Comparison of ENCODE assay signal across 16 mouse cellular contexts in the genomic region with DNA sequence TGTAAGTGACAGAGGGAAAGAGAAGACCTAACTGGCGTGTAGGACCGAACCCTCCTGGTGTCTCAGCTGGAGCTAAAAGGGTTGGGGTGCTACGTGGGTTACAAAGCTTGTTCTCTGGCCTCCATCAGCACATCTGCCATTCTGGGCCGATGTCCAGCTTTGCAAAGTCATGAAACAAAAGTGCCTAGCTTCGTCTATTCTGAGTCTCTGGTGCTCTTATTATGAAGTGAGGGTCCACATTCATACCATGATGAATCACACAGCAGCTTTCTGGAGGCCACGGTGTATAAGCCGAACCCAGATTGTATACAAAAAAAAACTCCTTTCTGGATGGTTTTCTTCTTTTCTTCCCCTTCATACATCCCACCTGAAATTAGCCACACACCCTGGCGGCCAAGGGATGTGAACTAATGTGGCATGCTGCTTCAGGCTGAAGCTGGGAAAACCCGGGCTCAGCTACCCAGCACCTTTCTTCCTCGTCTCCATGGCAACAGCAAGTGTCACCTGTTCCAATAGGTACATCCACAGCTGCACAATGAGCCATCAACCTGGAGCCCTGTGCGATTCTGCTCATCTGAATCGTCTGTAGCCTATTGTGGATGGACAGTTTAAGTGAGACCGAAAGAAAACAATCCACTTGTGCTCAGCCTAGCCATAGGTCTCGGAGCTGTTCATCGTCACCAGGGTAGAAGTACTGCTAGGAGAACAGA.
A peak's percentile ranks its signal among the peaks of the same experiment; 100 is the strongest.
DNase-seq lines count a peak whose midpoint lies in the region; ATAC-seq and TF ChIP-seq lines count a peak whose summit lies in the region.
"Had no signal": no experiment of that assay in that cellular context is flagged by ENCODE, and none has a peak within 500 bp of the region (broad histone marks: within the 10 kb centered on the region; RNA-seq: fewer than 3 reads in every experiment).

No protein-coding gene starts in this region.

- H3K27me3 ChIP-seq in heart, embryonic 10.5 days (ENCODE audit: insufficient read depth, poor library complexity, severe bottlenecking): no peaks in the 10 kb centered on the region
- no peaks in the 10 kb centered on the region for H3K27me3 ChIP-seq in heart, embryonic 11.5 days (ENCODE audit: control insufficient read depth, insufficient read depth, low read length)
- no peaks in the 10 kb centered on the region for H3K27me3 ChIP-seq in midbrain, embryonic 16.5 days (ENCODE audit: control insufficient read depth, insufficient read depth, low read depth, low read length)
- H3K27me3 ChIP-seq in midbrain, embryonic 10.5 days (ENCODE audit: low read depth, poor library complexity, severe bottlenecking): no peaks in the 10 kb centered on the region
- H3K27me3 ChIP-seq in lung, postnatal 0 days (replicated peaks; ENCODE audit: insufficient read depth, low read length): no peaks in the 10 kb centered on the region
- H3K27me3 ChIP-seq: embryonic facial prominence, embryonic 12.5 days; liver, embryonic 13.5 days; megakaryocyte, embryonic 14.5 days had no signal

- H3K4me3 ChIP-seq in heart, embryonic 10.5 days: no peak overlapping the region
- H3K4me3 ChIP-seq in heart, embryonic 11.5 days (ENCODE audit: low read depth, low read length): no peak overlapping the region
- H3K4me3 ChIP-seq in midbrain, embryonic 16.5 days (ENCODE audit: low read depth, low read length): no peak overlapping the region
- no peak overlapping the region for H3K4me3 ChIP-seq in midbrain, embryonic 10.5 days
- H3K4me3 ChIP-seq in lung, postnatal 0 days (ENCODE audit: low read depth, low read length): no peak overlapping the region
- H3K4me3 ChIP-seq: embryonic facial prominence, embryonic 12.5 days; liver, embryonic 13.5 days had no signal

- H3K27ac ChIP-seq in heart, embryonic 10.5 days: no peak overlapping the region
- no peak overlapping the region for H3K27ac ChIP-seq in heart, embryonic 11.5 days (ENCODE audit: low read depth, low read length)
- H3K27ac ChIP-seq in midbrain, embryonic 16.5 days (ENCODE audit: low read length): peak overlapping the region; percentile 72
- no peak overlapping the region for H3K27ac ChIP-seq in midbrain, embryonic 10.5 days (replicated peaks)
- H3K27ac ChIP-seq in lung, postnatal 0 days (ENCODE audit: low read length): no peak overlapping the region
- H3K27ac ChIP-seq: embryonic facial prominence, embryonic 12.5 days; liver, embryonic 13.5 days had no signal

- peak; percentile 24 for DNase-seq in heart, embryonic 10.5 days (ENCODE audit: low spot score)
- DNase-seq in midbrain, embryonic 10.5 days (ENCODE audit: low spot score): no peak
- DNase-seq in right cerebral cortex, postnatal 4 days: peak; percentile 25
- no peak for DNase-seq in ovary, adult 18-20 months (ENCODE audit: low spot score)
- DNase-seq in lung, postnatal 0 days (ENCODE audit: low spot score): no peak
- DNase-seq: cerebellum, adult 11-12 months; gastrocnemius, postnatal 14 days; heart, postnatal 4 days; kidney, postnatal 36 days; liver, embryonic 13.5 days had no signal

- no peak for ATAC-seq in heart, embryonic 11.5 days (replicated peaks; ENCODE audit: insufficient number of reproducible peaks, low FRiP score, low TSS enrichment)
- ATAC-seq in midbrain, embryonic 16.5 days: peak; percentile 91; the same call in 1 of the 2 replicates
- peak; percentile 45 for ATAC-seq in frontal cortex, adult (ENCODE audit: low TSS enrichment)
- no peak for ATAC-seq in lung, postnatal 0 days
- ATAC-seq: activated CD4-positive, CD25-positive, alpha-beta regulatory T cell, adult 4 months had no signal

- no peak overlapping the region for H3K4me2 ChIP-seq in heart, embryonic 11.5 days
- no peak overlapping the region for H3K4me2 ChIP-seq in midbrain, embryonic 16.5 days (ENCODE audit: low read length)
- H3K4me2 ChIP-seq in lung, postnatal 0 days (replicated peaks; ENCODE audit: low read depth, low read length): no peak overlapping the region
- H3K4me2 ChIP-seq: embryonic facial prominence, embryonic 12.5 days; liver, embryonic 13.5 days had no signal

- no peak overlapping the region for H3K9ac ChIP-seq in heart, embryonic 11.5 days (ENCODE audit: low read depth, low read length)
- no peak overlapping the region for H3K9ac ChIP-seq in midbrain, embryonic 16.5 days (ENCODE audit: low read depth, low read length)
- no peak overlapping the region for H3K9ac ChIP-seq in lung, postnatal 0 days (replicated peaks; ENCODE audit: low read depth)
- H3K9ac ChIP-seq: embryonic facial prominence, embryonic 12.5 days; liver, embryonic 13.5 days had no signal

- TF ChIP-seq EP300 in lung, postnatal 0 days (IDR thresholded peaks at IDR 0.05): no peak

- no peaks in the 10 kb centered on the region for H3K9me3 ChIP-seq in heart, embryonic 10.5 days
- no peaks in the 10 kb centered on the region for H3K9me3 ChIP-seq in heart, embryonic 11.5 days (replicated peaks; ENCODE audit: control insufficient read depth, low read length)
- no peaks in the 10 kb centered on the region; the same call in 1 of the 2 replicates for H3K9me3 ChIP-seq in midbrain, embryonic 16.5 days (replicated peaks; ENCODE audit: control insufficient read depth, low read length, poor library complexity, severe bottlenecking)
- H3K9me3 ChIP-seq in midbrain, embryonic 10.5 days (replicated peaks): no peaks in the 10 kb centered on the region
- no peaks in the 10 kb centered on the region for H3K9me3 ChIP-seq in lung, postnatal 0 days (ENCODE audit: low read length)
- H3K9me3 ChIP-seq: embryonic facial prominence, embryonic 12.5 days had no signal

- WGBS in heart, embryonic 10.5 days: 77% methylated on average over 15 of the region's 15 CpGs
- 73% methylated on average over 15 of the region's 15 CpGs for WGBS in heart, embryonic 11.5 days (ENCODE audit: insufficient replicate concordance)
- 58% methylated on average over 15 of the region's 15 CpGs for WGBS in midbrain, embryonic 16.5 days
- WGBS in midbrain, embryonic 10.5 days: 86% methylated on average over 15 of the region's 15 CpGs
- 65% methylated on average over 15 of the region's 15 CpGs for WGBS in lung, postnatal 0 days

- H3K4me1 ChIP-seq in heart, embryonic 10.5 days: no peaks in the 10 kb centered on the region
- no peaks in the 10 kb centered on the region for H3K4me1 ChIP-seq in heart, embryonic 11.5 days (ENCODE audit: control insufficient read depth, insufficient read depth, low read length)
- peaks cover 8% of the 10 kb centered on the region; the same call in 1 of the 2 replicates for H3K4me1 ChIP-seq in midbrain, embryonic 16.5 days (ENCODE audit: control insufficient read depth, insufficient read depth, low read length)
- H3K4me1 ChIP-seq in midbrain, embryonic 10.5 days: no peaks in the 10 kb centered on the region
- no peaks in the 10 kb centered on the region for H3K4me1 ChIP-seq in lung, postnatal 0 days (ENCODE audit: insufficient read depth, low read depth, low read length)
- H3K4me1 ChIP-seq: embryonic facial prominence, embryonic 12.5 days; liver, embryonic 13.5 days; megakaryocyte, embryonic 14.5 days had no signal

- H3K36me3 ChIP-seq in heart, embryonic 10.5 days: no peaks in the 10 kb centered on the region
- H3K36me3 ChIP-seq in heart, embryonic 11.5 days (ENCODE audit: control insufficient read depth, insufficient read depth, low read length): no peaks in the 10 kb centered on the region
- H3K36me3 ChIP-seq in midbrain, embryonic 16.5 days (ENCODE audit: control insufficient read depth, insufficient read depth, low read length): no peaks in the 10 kb centered on the region
- H3K36me3 ChIP-seq in midbrain, embryonic 10.5 days: no peaks in the 10 kb centered on the region
- no peaks in the 10 kb centered on the region for H3K36me3 ChIP-seq in lung, postnatal 0 days (ENCODE audit: insufficient read depth, low read length)
- H3K36me3 ChIP-seq: embryonic facial prominence, embryonic 12.5 days; liver, embryonic 13.5 days had no signal

- no peak for TF ChIP-seq CTCF in lung, postnatal 0 days (IDR thresholded peaks at IDR 0.05)

Comparison
In these comparisons a context has a peak if more than half of its experiments do, and no peak if none do; other contexts are left out.
1. DNase-seq: peak in heart, embryonic 10.5 days (single experiment) and right cerebral cortex, postnatal 4 days (single experiment); none in midbrain, embryonic 10.5 days (single experiment), ovary, adult 18-20 months (single experiment) and lung, postnatal 0 days (single experiment).
2. ATAC-seq: peak in midbrain, embryonic 16.5 days (single experiment) and frontal cortex, adult (single experiment); none in heart, embryonic 11.5 days (single experiment) and lung, postnatal 0 days (single experiment).